Mouse (Mus musculus) forelimb bud, embryonic 11.5 days (tissue): ENCODE measurements around the gene Fam53b.

ENCODE experiments used
- DNase-seq: peaks from one replicate; pipeline ENCODE4 v3.0.0-alpha.2; 2012; ENCODE audit warnings: low read depth, low spot score

Gene Fam53b

GRCm38 (mm10) chr7:132736099-132736862 is 77.4 kb downstream of the Fam53b start:
- DNase-seq: no peak

- peak; percentile 13 for DNase-seq
Measured at GRCm38 (mm10) chr7:132735145-132735544, 78.5 kb downstream of the Fam53b start.

- DNase-seq: no peak
Measured at GRCm38 (mm10) chr7:132734222-132734621, 79.5 kb downstream of the Fam53b start.

- no peak for DNase-seq
Measured at GRCm38 (mm10) chr7:132733521-132733920, 80.2 kb downstream of the Fam53b start.

- no peak for DNase-seq
Measured at GRCm38 (mm10) chr7:132732136-132732789, 81.4 kb downstream of the Fam53b start.

- no peak for DNase-seq
Measured at GRCm38 (mm10) chr7:132731558-132731957, 82.1 kb downstream of the Fam53b start.

GRCm38 (mm10) chr7:132730510-132730909 is 83.2 kb downstream of the Fam53b start:
- DNase-seq: no peak

GRCm38 (mm10) chr7:132729093-132729831 is 84.4 kb downstream of the Fam53b start:
- DNase-seq: no peak

GRCm38 (mm10) chr7:132726106-132726861 is 87.4 kb downstream of the Fam53b start:
- no peak for DNase-seq

GRCm38 (mm10) chr7:132724501-132725062 is 89.1 kb downstream of the Fam53b start:
- no peak for DNase-seq

GRCm38 (mm10) chr7:132723906-132724305 is 89.8 kb downstream of the Fam53b start:
- DNase-seq: no peak

GRCm38 (mm10) chr7:132722401-132723370 is 91.0 kb downstream of the Fam53b start:
- DNase-seq: no peak

GRCm38 (mm10) chr7:132720562-132720961 is 93.1 kb downstream of the Fam53b start:
- no peak for DNase-seq

- no peak for DNase-seq
Measured at GRCm38 (mm10) chr7:132719570-132719969, 94.1 kb downstream of the Fam53b start.

GRCm38 (mm10) chr7:132715259-132715658 is 98.4 kb downstream of the Fam53b start:
- DNase-seq: no peak

- no peak for DNase-seq
Measured at GRCm38 (mm10) chr7:132714236-132714923, 99.3 kb downstream of the Fam53b start.

- no peak for DNase-seq
Measured at GRCm38 (mm10) chr7:132713483-132714126, 100.1 kb downstream of the Fam53b start.

GRCm38 (mm10) chr7:132712956-132713355 is 100.7 kb downstream of the Fam53b start:
- DNase-seq: no peak
